Mouse (Mus musculus) forebrain, postnatal 0 days (tissue): ENCODE results near the gene Eef1akmt1. TPM values are rescaled to one million over a fixed set of nuclear protein-coding genes. Genes with fewer than 3 reads are reported as not detected.
A peak's percentile ranks its signal among the peaks of the same experiment; 100 is the strongest.

Experiments
- ATAC-seq: fragments of 200-750 bp; cut with Nextera tagmentation; 2 replicates; pipeline ENCODE4 v1.8.0; 2017; ENCODE audit warnings: mild to moderate bottlenecking, moderate library complexity
- DNase-seq: peaks from one replicate; pipeline ENCODE4 v3.0.0-alpha.2; 2015
- H3K27ac ChIP-seq: fragments of 300-500 bp; sonication (generic); 2 replicates; pipeline ENCODE4 v1.5.1; 2014; ENCODE audit warnings: low read depth, mild to moderate bottlenecking, antibody characterized with exemption, low read length, moderate library complexity, mixed read lengths
- H3K27me3 ChIP-seq: fragments of 300-500 bp; sonication (generic); 2 replicates; pipeline ENCODE4 v1.6.1; 2014; ENCODE audit warnings: mild to moderate bottlenecking, low read length, mixed read lengths; ENCODE audit not compliant: insufficient read depth
- H3K36me3 ChIP-seq: fragments of 300-500 bp; sonication (generic); 2 replicates; pipeline ENCODE4 v1.6.1; 2014; ENCODE audit warnings: mild to moderate bottlenecking, moderate library complexity; ENCODE audit not compliant: insufficient read depth
- H3K4me1 ChIP-seq: fragments of 300-500 bp; sonication (generic); 2 replicates; pipeline ENCODE4 v1.6.1; 2014; ENCODE audit warnings: antibody characterized with exemption; ENCODE audit not compliant: insufficient read depth
- H3K4me2 ChIP-seq: fragments of 300-500 bp; sonication (generic); 2 replicates; pipeline ENCODE4 v1.6.1; 2014; ENCODE audit warnings: low read depth, mild to moderate bottlenecking, moderate library complexity
- H3K4me3 ChIP-seq: fragments of 300-500 bp; sonication (generic); 2 replicates; pipeline ENCODE4 v1.5.1; 2014; ENCODE audit warnings: low read depth, low read length, mixed read lengths
- H3K9ac ChIP-seq: fragments of 300-500 bp; sonication (generic); 2 replicates; pipeline ENCODE4 v1.6.1; 2014; ENCODE audit warnings: mild to moderate bottlenecking
- H3K9me3 ChIP-seq: fragments of 300-500 bp; sonication (generic); 2 replicates; pipeline ENCODE4 v1.6.1; 2016; ENCODE audit warnings: low read length
- CTCF ChIP-seq: sonication (generic); IDR thresholded peaks from 2 replicates; pipeline ENCODE4 v1.5.1; 2016; ENCODE audit warnings: antibody characterized with exemption, control low read depth, low read depth
- WGBS: fragments of 180-500 bp; shearing (Covaris S2); extraction: QIAGEN DNeasy Blood & Tissue Kit; methylation state at CpG from one replicate; pipeline ENCODE4 v1.1.7; 2014; 5-methylcytosine and 5-hydroxymethylcytosine counted together
- polyA plus RNA-seq: library from polyadenylated mRNA; unstranded; fragments of >200 nt; fragmentation: Nextera tagmentation; extraction: Ambion mirVana; gene quantifications from 2 replicates; pipeline ENCODE4 v1.2.1, GENCODE M21; 2015
- total RNA-seq: library from RNA; depleted of rRNA; stranded (reverse); fragments of >200 nt; gene quantifications from 2 replicates; pipeline ENCODE4 v1.2.3, GENCODE M21; 2014

Gene Eef1akmt1
- total and polyA plus RNA-seq, 2 experiments from 2014 or later: 45.7 to 82.9 TPM

DNA sequence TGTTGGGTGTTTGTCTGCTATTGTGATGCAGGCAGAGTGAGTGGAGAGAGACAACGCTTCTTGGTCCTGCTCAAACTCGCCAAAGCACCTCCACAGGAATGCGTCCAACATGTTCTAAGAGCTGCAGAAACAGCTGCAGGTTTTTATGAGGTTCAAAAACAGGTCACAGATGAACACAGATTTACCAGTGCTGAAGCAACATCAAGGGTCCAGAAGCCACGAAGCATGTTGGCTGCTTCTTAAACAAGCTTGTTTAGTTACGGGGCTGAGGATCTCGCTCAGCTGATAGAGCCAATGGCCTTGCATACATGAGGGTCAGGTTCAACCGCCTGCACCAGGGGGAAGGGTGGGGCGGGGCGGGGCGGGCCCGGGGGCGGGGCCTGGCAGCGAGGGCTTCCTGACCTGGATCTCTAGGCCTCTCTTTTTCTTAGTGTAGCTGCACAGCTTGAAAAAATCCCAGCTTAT is 24.8 kb downstream of the Eef1akmt1 start:
- H3K4me2 ChIP-seq: no peak overlapping the region
- H3K9me3 ChIP-seq: no peaks in the 10 kb centered on the region
- no peaks in the 10 kb centered on the region for H3K4me1 ChIP-seq
- WGBS: 33% methylated on average over 13 of the region's 13 CpGs
- no peak overlapping the region for H3K4me3 ChIP-seq
- H3K9ac ChIP-seq: no peak overlapping the region
- DNase-seq: no peak
- ATAC-seq: no peak
- H3K27ac ChIP-seq: no peak overlapping the region
- H3K27me3 ChIP-seq: no peaks in the 10 kb centered on the region
- TF ChIP-seq CTCF: no peak
- peaks cover 22% of the 10 kb centered on the region for H3K36me3 ChIP-seq

GRCm38 (mm10) chr14:57546131-57546530 is 25.3 kb downstream of the Eef1akmt1 start:
- no peak for TF ChIP-seq CTCF
- DNase-seq (no peak), ATAC-seq (no peak)
- H3K27ac ChIP-seq: no peak overlapping the region
- no peaks in the 10 kb centered on the region for H3K9me3 ChIP-seq
- no peak overlapping the region for H3K9ac ChIP-seq
- H3K4me1 ChIP-seq: no peaks in the 10 kb centered on the region
- H3K36me3 ChIP-seq: peaks cover 22% of the 10 kb centered on the region
- H3K27me3 ChIP-seq: no peaks in the 10 kb centered on the region
- 91% methylated on average over 8 of the region's 8 CpGs for WGBS
- H3K4me3 ChIP-seq: no peak overlapping the region
- H3K4me2 ChIP-seq: no peak overlapping the region

DNA sequence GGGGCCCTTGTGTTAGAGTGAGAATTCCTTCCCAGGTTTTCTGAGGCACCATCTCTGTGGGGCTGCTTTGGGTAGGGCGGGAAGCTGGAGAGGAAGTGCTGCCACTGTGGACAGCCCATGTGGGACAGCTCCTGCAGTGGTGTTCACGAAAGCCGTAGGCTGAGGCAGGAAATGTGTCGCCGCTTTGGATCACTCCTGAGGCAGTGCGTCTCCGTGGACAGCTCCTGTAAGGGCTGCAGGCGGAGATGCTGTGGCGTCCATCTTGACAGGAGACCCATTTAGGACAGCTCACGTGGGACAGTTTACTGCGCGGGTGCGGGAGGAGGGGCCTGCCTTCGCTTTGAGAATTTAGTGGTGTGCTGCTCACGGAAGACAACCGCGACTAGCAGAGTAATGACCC is 25.9 kb downstream of the Eef1akmt1 start:
- TF ChIP-seq CTCF: no peak
- ATAC-seq: no peak
- Histone ChIP-seq H3K9me3 (no peaks in the 10 kb centered on the region), H3K9ac (no peak overlapping the region), H3K4me2 (no peak overlapping the region), H3K36me3 (peaks cover 22% of the 10 kb centered on the region), H3K27ac (no peak overlapping the region), H3K27me3 (no peaks in the 10 kb centered on the region), H3K4me1 (no peaks in the 10 kb centered on the region), H3K4me3 (no peak overlapping the region)
- WGBS: 86% methylated on average over 17 of the region's 17 CpGs
- DNase-seq: no peak

- H3K4me3 ChIP-seq: no peak overlapping the region
- H3K27me3 ChIP-seq: no peaks in the 10 kb centered on the region
- H3K36me3 ChIP-seq: peaks cover 15% of the 10 kb centered on the region
- H3K4me2 ChIP-seq: no peak overlapping the region
- no peaks in the 10 kb centered on the region for H3K9me3 ChIP-seq
- ATAC-seq (no peak), DNase-seq (no peak)
- no peak for TF ChIP-seq CTCF
- no peak overlapping the region for H3K27ac ChIP-seq
- WGBS: 93% methylated on average over 13 of the region's 13 CpGs
- no peaks in the 10 kb centered on the region for H3K4me1 ChIP-seq
- H3K9ac ChIP-seq: no peak overlapping the region
Observed at GRCm38 (mm10) chr14:57543420-57544039, 27.9 kb downstream of the Eef1akmt1 start.

GRCm38 (mm10) chr14:57542231-57542630 is 29.2 kb downstream of the Eef1akmt1 start:
- Histone ChIP-seq H3K9ac (no peak overlapping the region), H3K4me2 (no peak overlapping the region)
- ATAC-seq: no peak

GRCm38 (mm10) chr14:57540683-57541082 is 30.7 kb downstream of the Eef1akmt1 start:
- 78% methylated on average over 11 of the region's 11 CpGs for WGBS

More at GRCm38 (mm10) chr14:57542231-57542630, 29.2 kb downstream of the Eef1akmt1 start:
- DNase-seq: no peak
- H3K4me3 ChIP-seq: no peak overlapping the region
- TF ChIP-seq CTCF: no peak
- no peaks in the 10 kb centered on the region for H3K9me3 ChIP-seq
- H3K4me1 ChIP-seq: 0 out of 2 replicates have a peak, but pooled peaks cover 7% of the 10 kb centered on the region
- no peak overlapping the region for H3K27ac ChIP-seq
- H3K27me3 ChIP-seq: no peaks in the 10 kb centered on the region
- 46% methylated on average over 34 of the region's 34 CpGs for WGBS
- peaks cover 15% of the 10 kb centered on the region for H3K36me3 ChIP-seq

GRCm38 (mm10) chr14:57537261-57538015 is 34.0 kb downstream of the Eef1akmt1 start:
- peaks cover 30% of the 10 kb centered on the region for H3K4me1 ChIP-seq
- TF ChIP-seq CTCF: no peak
- peak overlapping the region; percentile 9; the same call in 1 of the 2 replicates for H3K27ac ChIP-seq
- H3K9me3 ChIP-seq: no peaks in the 10 kb centered on the region
- H3K36me3 ChIP-seq: peaks cover 7% of the 10 kb centered on the region
- H3K4me3 ChIP-seq: no peak overlapping the region
- 12% methylated on average over 16 of the region's 16 CpGs for WGBS
- DNase-seq (peak; percentile 21), ATAC-seq (peak; percentile 16)
- no peak overlapping the region for H3K4me2 ChIP-seq
- no peak overlapping the region for H3K9ac ChIP-seq
- no peaks in the 10 kb centered on the region for H3K27me3 ChIP-seq

More at GRCm38 (mm10) chr14:57540683-57541082, 30.7 kb downstream of the Eef1akmt1 start:
- Histone ChIP-seq H3K27ac (no peak overlapping the region), H3K9me3 (no peaks in the 10 kb centered on the region), H3K9ac (no peak overlapping the region), H3K4me2 (no peak overlapping the region), H3K4me1 (0 out of 2 replicates have a peak, but pooled peaks cover 13% of the 10 kb centered on the region), H3K4me3 (no peak overlapping the region), H3K27me3 (no peaks in the 10 kb centered on the region), H3K36me3 (peaks cover 15% of the 10 kb centered on the region)
- DNase-seq (no peak), ATAC-seq (no peak)
- no peak for TF ChIP-seq CTCF
